Comparison of ENCODE assay signal across 18 mouse cellular contexts in genomic region chr7:116736333-116736732, GRCm38 (mm10).
DNase-seq lines count a peak whose midpoint lies in the region; ATAC-seq and TF ChIP-seq lines count a peak whose summit lies in the region.
"Had no signal": no experiment of that assay in that cellular context is flagged by ENCODE, and none has a peak within 500 bp of the region (broad histone marks: within the 10 kb centered on the region; RNA-seq: fewer than 3 reads in every experiment).

No protein-coding gene starts in this region.

- no peaks in the 10 kb centered on the region for H3K9me3 ChIP-seq in midbrain, postnatal 0 days (ENCODE audit: low read length)
- H3K9me3 ChIP-seq in midbrain, embryonic 11.5 days (ENCODE audit: control insufficient read depth, low read length), result no peaks in the 10 kb centered on the region
- H3K9me3 ChIP-seq: embryonic facial prominence, embryonic 12.5 days; heart, embryonic 15.5 days; hindbrain, embryonic 10.5 days; liver, embryonic 15.5 days; neural tube, embryonic 12.5 days had no signal

- no peak overlapping the region for H3K4me2 ChIP-seq in midbrain, postnatal 0 days (ENCODE audit: low read depth, low read length, poor library complexity, severe bottlenecking)
- H3K4me2 ChIP-seq in midbrain, embryonic 11.5 days, result no peak overlapping the region
- H3K4me2 ChIP-seq: embryonic facial prominence, embryonic 12.5 days; heart, embryonic 15.5 days; liver, embryonic 15.5 days; neural tube, embryonic 12.5 days had no signal

- no peak overlapping the region for H3K4me3 ChIP-seq in midbrain, postnatal 0 days (ENCODE audit: low read depth, low read length)
- H3K4me3 ChIP-seq in midbrain, embryonic 11.5 days (ENCODE audit: low read depth, low read length), result no peak overlapping the region
- H3K4me3 ChIP-seq: embryonic facial prominence, embryonic 12.5 days; heart, embryonic 15.5 days; hindbrain, embryonic 10.5 days; liver, embryonic 15.5 days; neural tube, embryonic 12.5 days had no signal

- no peaks in the 10 kb centered on the region for H3K27me3 ChIP-seq in midbrain, postnatal 0 days (ENCODE audit: insufficient read depth, low read length)
- no peaks in the 10 kb centered on the region for H3K27me3 ChIP-seq in midbrain, embryonic 11.5 days (ENCODE audit: control insufficient read depth, insufficient read depth, low read length)
- H3K27me3 ChIP-seq: embryonic facial prominence, embryonic 12.5 days; heart, embryonic 15.5 days; liver, embryonic 15.5 days; neural tube, embryonic 12.5 days; Patski had no signal

- intact Hi-C loops in heart, postnatal 25 days (cut with DNase I), result no loop called here

- no peak for ATAC-seq in midbrain, postnatal 0 days (ENCODE audit: low FRiP score)
- ATAC-seq in midbrain, embryonic 11.5 days (ENCODE audit: low FRiP score), result no peak
- ATAC-seq: lung, postnatal 0 days; Patski had no signal

- no peaks in the 10 kb centered on the region for H3K4me1 ChIP-seq in midbrain, postnatal 0 days (ENCODE audit: insufficient read depth, low read length)
- H3K4me1 ChIP-seq in midbrain, embryonic 11.5 days (ENCODE audit: control insufficient read depth, insufficient read depth, low read length), result no peaks in the 10 kb centered on the region
- H3K4me1 ChIP-seq: embryonic facial prominence, embryonic 12.5 days; heart, embryonic 15.5 days; hindbrain, embryonic 10.5 days; liver, embryonic 15.5 days had no signal

- WGBS in midbrain, postnatal 0 days, result 52% methylated on average over 4 of the region's 4 CpGs
- WGBS in midbrain, embryonic 11.5 days, result 82% methylated on average over 4 of the region's 4 CpGs

- TF ChIP-seq CTCF in midbrain, postnatal 0 days (IDR thresholded peaks at IDR 0.05), result no peak

- H3K9ac ChIP-seq in midbrain, postnatal 0 days (replicated peaks; ENCODE audit: low read length, poor library complexity, severe bottlenecking), result no peak overlapping the region
- H3K9ac ChIP-seq in midbrain, embryonic 11.5 days (ENCODE audit: low read length), result no peak overlapping the region
- H3K9ac ChIP-seq: embryonic facial prominence, embryonic 12.5 days; heart, embryonic 15.5 days; liver, embryonic 15.5 days; neural tube, embryonic 12.5 days had no signal

- H3K27ac ChIP-seq in midbrain, postnatal 0 days (ENCODE audit: low read depth, low read length), result no peak overlapping the region
- no peak overlapping the region for H3K27ac ChIP-seq in midbrain, embryonic 11.5 days (ENCODE audit: low read depth, low read length)
- H3K27ac ChIP-seq: embryonic facial prominence, embryonic 12.5 days; heart, embryonic 15.5 days; hindbrain, embryonic 10.5 days; kidney, postnatal 0 days; liver, embryonic 15.5 days; neural tube, embryonic 12.5 days; stomach, postnatal 0 days had no signal

- DNase-seq in heart, adult 11 months, result peak; percentile 63
- no peak for DNase-seq in heart, postnatal 25 days (ENCODE audit: low spot score)
- DNase-seq in midbrain, postnatal 0 days (ENCODE audit: low spot score), result peak; percentile 64
- DNase-seq in midbrain, embryonic 11.5 days (ENCODE audit: low spot score, missing footprints), result no peak
- DNase-seq in layer of hippocampus, adult 9-11 months, result peak; percentile 9
- no peak for DNase-seq in gastrocnemius, adult 8-10 months (ENCODE audit: low spot score in 2 of 2)
- DNase-seq in right cerebral cortex, postnatal 14 days, result no peak
- DNase-seq: cerebellum, adult 11 months; kidney, adult 11 months had no signal

- H3K36me3 ChIP-seq in midbrain, postnatal 0 days (ENCODE audit: insufficient read depth, low read length), result no peaks in the 10 kb centered on the region
- H3K36me3 ChIP-seq in midbrain, embryonic 11.5 days (ENCODE audit: control insufficient read depth, insufficient read depth, low read length), result no peaks in the 10 kb centered on the region
- H3K36me3 ChIP-seq: embryonic facial prominence, embryonic 12.5 days; heart, embryonic 15.5 days; hindbrain, embryonic 10.5 days; liver, embryonic 15.5 days; neural tube, embryonic 12.5 days had no signal

Comparison
In these comparisons a context has a peak if more than half of its experiments do, and no peak if none do; other contexts are left out.
1. DNase-seq: peak in heart, adult 11 months (single experiment), midbrain, postnatal 0 days (single experiment) and layer of hippocampus, adult 9-11 months (single experiment); none in heart, postnatal 25 days (single experiment), midbrain, embryonic 11.5 days (single experiment), gastrocnemius, adult 8-10 months (0 of 2) and right cerebral cortex, postnatal 14 days (single experiment).